Mouse (Mus musculus) bone marrow macrophage, adult 2 months (primary cell): ENCODE measurements around the gene Myadml2.

ENCODE experiments used
- CTCF ChIP-seq: IDR thresholded peaks from 2 replicates; pipeline ENCODE4 v1.5.1; 2012; ENCODE audit warnings: low read depth, mild to moderate bottlenecking, low read length, moderate library complexity
- POLR2A ChIP-seq: IDR thresholded peaks from 2 replicates; pipeline ENCODE4 v1.6.1; 2012; ENCODE audit warnings: mild to moderate bottlenecking, low read depth, low read length, borderline replicate concordance

GRCm38 (mm10) chr11:120598283-120598989 is 49.5 kb downstream of the Myadml2 start, which contains the start of the genes Alyref and Anapc11:
- TF ChIP-seq POLR2A (peak; percentile 44; the same call in 1 of the 2 replicates), CTCF (no peak)
